Mouse (Mus musculus) brain, embryonic 14.5 days (tissue): Measurements from ENCODE around the gene Ift52.

ENCODE experiments used
- CTCF ChIP-seq: fragments of 200-500 bp; IDR thresholded peaks from 2 replicates; pipeline ENCODE4 v1.5.1; 2012; ENCODE audit warnings: inconsistent platforms, mild to moderate bottlenecking, moderate library complexity, borderline replicate concordance; ENCODE audit not compliant: insufficient read depth, insufficient read length; ENCODE audit errors: extremely low read depth
- POLR2A ChIP-seq: fragments of 200-500 bp; IDR thresholded peaks from 2 replicates; pipeline ENCODE4 v1.6.1; 2012; ENCODE audit warnings: mild to moderate bottlenecking, inconsistent platforms, borderline replicate concordance; ENCODE audit not compliant: poor library complexity, insufficient read depth, insufficient read length, severe bottlenecking; ENCODE audit errors: extremely low read depth

DNA sequence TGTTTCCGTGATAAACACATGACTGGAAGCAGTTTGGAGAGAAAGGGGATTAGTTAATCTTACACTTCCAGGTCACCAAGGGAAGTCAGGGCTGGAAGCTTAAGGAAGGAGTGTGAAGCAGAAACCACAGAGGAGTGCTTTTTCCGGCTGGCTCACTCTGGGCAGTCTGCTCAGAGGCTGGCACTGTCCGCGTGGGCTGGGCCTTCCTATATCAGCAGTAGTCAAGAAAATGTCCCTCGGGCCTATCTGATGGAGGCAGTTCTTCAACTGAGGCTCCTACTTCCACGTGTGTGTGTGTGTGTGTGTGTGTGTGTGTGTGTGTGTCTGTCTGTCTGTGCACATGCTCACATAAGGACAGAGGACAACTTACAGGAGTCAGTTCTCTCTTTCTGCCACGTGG lies 22.8 kb downstream of the Ift52 start:
- TF ChIP-seq POLR2A (no peak), CTCF (no peak)
